In genomic region chr17:57061069-57061468, GRCm38 (mm10) we compare ENCODE assay signal across 9 mouse cellular contexts. TPM values are rescaled to one million over a fixed set of nuclear protein-coding genes. Genes with fewer than 3 reads are reported as not detected.
DNase-seq lines count a peak whose midpoint lies in the region; ATAC-seq and TF ChIP-seq lines count a peak whose summit lies in the region.
"Had no signal": no experiment of that assay in that cellular context is flagged by ENCODE, and none has a peak within 500 bp of the region (broad histone marks: within the 10 kb centered on the region; RNA-seq: fewer than 3 reads in every experiment).

No protein-coding gene starts in this region.

- H3K9me3 ChIP-seq in forebrain, embryonic 12.5 days: no peaks in the 10 kb centered on the region
- no peaks in the 10 kb centered on the region for H3K9me3 ChIP-seq in limb, embryonic 10.5 days (replicated peaks)
- no peaks in the 10 kb centered on the region for H3K9me3 ChIP-seq in neural tube, embryonic 15.5 days (replicated peaks)
- H3K9me3 ChIP-seq: G1E had no signal

- intact Hi-C loops in gastrocnemius, adult 2 months (cut with DNase I): loop anchor here (2.0 kb wide), 1 partner anchor 106 kb away; no protein-coding TSS in a partner anchor

- peaks cover 30% of the 10 kb centered on the region for H3K4me1 ChIP-seq in forebrain, embryonic 12.5 days
- H3K4me1 ChIP-seq in limb, embryonic 10.5 days: peaks cover 25% of the 10 kb centered on the region
- H3K4me1 ChIP-seq in neural tube, embryonic 15.5 days: peaks cover 32% of the 10 kb centered on the region

- no peak overlapping the region for H3K27ac ChIP-seq in gastrocnemius, adult 2 months
- no peak overlapping the region for H3K27ac ChIP-seq in forebrain, embryonic 12.5 days
- no peak overlapping the region for H3K27ac ChIP-seq in limb, embryonic 10.5 days
- H3K27ac ChIP-seq in neural tube, embryonic 15.5 days (replicated peaks): no peak overlapping the region

- peaks cover 46% of the 10 kb centered on the region for H3K27me3 ChIP-seq in forebrain, embryonic 12.5 days
- peaks cover 79% of the 10 kb centered on the region for H3K27me3 ChIP-seq in limb, embryonic 10.5 days (ENCODE audit: low read depth, poor library complexity, severe bottlenecking)
- peaks cover 32% of the 10 kb centered on the region for H3K27me3 ChIP-seq in neural tube, embryonic 15.5 days (replicated peaks)

- peak overlapping the region; percentile 89 for H3K4me3 ChIP-seq in gastrocnemius, adult 2 months
- peak overlapping the region; percentile 69 for H3K4me3 ChIP-seq in forebrain, embryonic 12.5 days (replicated peaks)
- peak overlapping the region; percentile 78; the same call in 1 of the 2 replicates for H3K4me3 ChIP-seq in limb, embryonic 10.5 days
- H3K4me3 ChIP-seq in neural tube, embryonic 15.5 days (replicated peaks): peak overlapping the region; percentile 88

- no peak for TF ChIP-seq CTCF in gastrocnemius, adult 2 months (IDR thresholded peaks at IDR 0.05)

- DNase-seq in gastrocnemius, adult 2 months: no peak
- no peak for DNase-seq in gastrocnemius, postnatal 4 days (ENCODE audit: low spot score in 2 of 2)
- DNase-seq in CD4-positive helper T cell, adult 2 months (ENCODE audit: low read depth, low spot score): peak; percentile 76
- DNase-seq in limb, embryonic 10.5 days (ENCODE audit: low spot score): peak; percentile 34
- no peak for DNase-seq in urinary bladder, postnatal 14 days (ENCODE audit: low spot score)
- DNase-seq in lung, adult 18-20 months: no peak

- H3K4me2 ChIP-seq in forebrain, embryonic 12.5 days: peak overlapping the region; percentile 87
- peak overlapping the region; percentile 70 for H3K4me2 ChIP-seq in neural tube, embryonic 15.5 days

- ATAC-seq in forebrain, embryonic 12.5 days (ENCODE audit: low FRiP score): no peak
- ATAC-seq in neural tube, embryonic 15.5 days (ENCODE audit: low FRiP score): no peak

- 0 out of 2 replicates have a peak, but pooled peaks cover 9% of the 10 kb centered on the region for H3K36me3 ChIP-seq in forebrain, embryonic 12.5 days (replicated peaks)
- H3K36me3 ChIP-seq in limb, embryonic 10.5 days: no peaks in the 10 kb centered on the region
- H3K36me3 ChIP-seq in neural tube, embryonic 15.5 days: peaks cover 10% of the 10 kb centered on the region; the same call in 1 of the 2 replicates
- H3K36me3 ChIP-seq: G1E had no signal

- WGBS in forebrain, embryonic 12.5 days: 38% methylated on average over 10 of the region's 10 CpGs
- 47% methylated on average over 10 of the region's 10 CpGs for WGBS in limb, embryonic 10.5 days
- 33% methylated on average over 10 of the region's 10 CpGs for WGBS in neural tube, embryonic 15.5 days

- H3K9ac ChIP-seq in forebrain, embryonic 12.5 days: no peak overlapping the region
- H3K9ac ChIP-seq in neural tube, embryonic 15.5 days (replicated peaks): 0 out of 2 replicates have a peak overlapping the region, but pooled peaks have one; percentile 26

RNA-seq across cellular contexts. Expression of gene Slc25a23, which starts 1.4 kb away (rescaled TPM):
- total RNA-seq in gastrocnemius, adult 2 months (2021): 10 to 100 TPM; 34.4 to 52.2 TPM
- 10 to 100 TPM; 35.5 to 35.7 TPM for total RNA-seq in gastrocnemius, postnatal 4 days (2021)
- polyA plus RNA-seq in forebrain, embryonic 12.5 days (2016; fragmentation: Nextera tagmentation; extraction: Ambion mirVana): 20.3 and 21.3 TPM in 2 replicates
- polyA plus RNA-seq in limb, embryonic 10.5 days (2016; fragmentation: Nextera tagmentation; extraction: Ambion mirVana): 2.5 and 3.9 TPM in 2 replicates
- polyA plus RNA-seq in neural tube, embryonic 15.5 days (2015; fragmentation: Nextera tagmentation; extraction: Ambion mirVana): 42.7 and 43.7 TPM in 2 replicates

RNA-seq across cellular contexts. Expression of gene Crb3, which starts 2.2 kb away (rescaled TPM):
- total RNA-seq in gastrocnemius, adult 2 months (2021): not detected
- total RNA-seq in gastrocnemius, postnatal 4 days (2021): under 1 TPM; 0.49 to 0.67 TPM
- 1.3 and 2.5 TPM in 2 replicates for polyA plus RNA-seq in forebrain, embryonic 12.5 days (2016; fragmentation: Nextera tagmentation; extraction: Ambion mirVana)
- polyA plus RNA-seq in limb, embryonic 10.5 days (2016; fragmentation: Nextera tagmentation; extraction: Ambion mirVana): 1.9 and 2.7 TPM in 2 replicates
- polyA plus RNA-seq in neural tube, embryonic 15.5 days (2015; fragmentation: Nextera tagmentation; extraction: Ambion mirVana): 1.6 and 10.2 TPM in 2 replicates

RNA-seq across cellular contexts. Expression of gene Dennd1c, which starts 17.2 kb away (rescaled TPM):
- under 1 TPM; 0.22 to 0.56 TPM for total RNA-seq in gastrocnemius, adult 2 months (2021)
- 1 to 10 TPM; 2.1 TPM for total RNA-seq in gastrocnemius, postnatal 4 days (2021)
- polyA plus RNA-seq in forebrain, embryonic 12.5 days (2016; fragmentation: Nextera tagmentation; extraction: Ambion mirVana): 5.2 and 5.9 TPM in 2 replicates
- 0.66 and 0.97 TPM in 2 replicates for polyA plus RNA-seq in limb, embryonic 10.5 days (2016; fragmentation: Nextera tagmentation; extraction: Ambion mirVana)
- 5.6 and 7.7 TPM in 2 replicates for polyA plus RNA-seq in neural tube, embryonic 15.5 days (2015; fragmentation: Nextera tagmentation; extraction: Ambion mirVana)

RNA-seq across cellular contexts. Expression of gene Slc25a41, which starts 19.6 kb away (rescaled TPM):
- not detected for total RNA-seq in gastrocnemius, adult 2 months (2021)
- total RNA-seq in gastrocnemius, postnatal 4 days (2021): not detected
- not detected in 2 replicates for polyA plus RNA-seq in forebrain, embryonic 12.5 days (2016; fragmentation: Nextera tagmentation; extraction: Ambion mirVana)
- polyA plus RNA-seq in limb, embryonic 10.5 days (2016; fragmentation: Nextera tagmentation; extraction: Ambion mirVana): not detected in 2 replicates
- not detected in 2 replicates for polyA plus RNA-seq in neural tube, embryonic 15.5 days (2015; fragmentation: Nextera tagmentation; extraction: Ambion mirVana)
- total RNA-seq: G1E had no signal
- polyA plus RNA-seq: G1E had no signal

RNA-seq across cellular contexts. Expression of gene Tubb4a, which starts 26.5 kb away (rescaled TPM):
- total RNA-seq in gastrocnemius, adult 2 months (2021): 1 to 10 TPM in 1 of 2 experiments, under 1 TPM in 1; 0.64 to 1.7 TPM
- total RNA-seq in gastrocnemius, postnatal 4 days (2021): 1 to 10 TPM; 4.0 to 4.8 TPM
- polyA plus RNA-seq in forebrain, embryonic 12.5 days (2016; fragmentation: Nextera tagmentation; extraction: Ambion mirVana): 121 and 145 TPM in 2 replicates
- polyA plus RNA-seq in limb, embryonic 10.5 days (2016; fragmentation: Nextera tagmentation; extraction: Ambion mirVana): 3.3 and 5.4 TPM in 2 replicates
- 309 and 350 TPM in 2 replicates for polyA plus RNA-seq in neural tube, embryonic 15.5 days (2015; fragmentation: Nextera tagmentation; extraction: Ambion mirVana)

Comparison
In these comparisons a context has a peak if more than half of its experiments do, and no peak if none do; other contexts are left out.
1. DNase-seq: peak in CD4-positive helper T cell, adult 2 months (single experiment) and limb, embryonic 10.5 days (single experiment); none in gastrocnemius, adult 2 months (single experiment), gastrocnemius, postnatal 4 days (0 of 2), urinary bladder, postnatal 14 days (single experiment) and lung, adult 18-20 months (0 of 2).
2. Peak in every context shown above with its lines, with median percentiles within 50 percentile points of each other: H3K4me3 ChIP-seq.